Mouse (Mus musculus): ENCODE data around the gene Psmb11.

- TF ChIP-seq POLR2A (IDR thresholded peaks at IDR 0.05; ENCODE audit: control insufficient read depth, low read depth, low read length): no peak
- TF ChIP-seq CTCF (IDR thresholded peaks at IDR 0.05; ENCODE audit: control insufficient read depth, insufficient read depth, insufficient replicate concordance, low read depth, low read length): no peak
Measured at GRCm38 (mm10) chr14:54621133-54621532, at the start of gene Psmb11.
